Mouse (Mus musculus): Measurements from ENCODE around the gene Nek1. TPM values are rescaled to one million over a fixed set of nuclear protein-coding genes. Genes with fewer than 3 reads are reported as not detected.

The Nek1 gene
- total and polyA plus RNA-seq, 2 experiments from 2014 or later: 3.1 to 6.3 TPM

DNA sequence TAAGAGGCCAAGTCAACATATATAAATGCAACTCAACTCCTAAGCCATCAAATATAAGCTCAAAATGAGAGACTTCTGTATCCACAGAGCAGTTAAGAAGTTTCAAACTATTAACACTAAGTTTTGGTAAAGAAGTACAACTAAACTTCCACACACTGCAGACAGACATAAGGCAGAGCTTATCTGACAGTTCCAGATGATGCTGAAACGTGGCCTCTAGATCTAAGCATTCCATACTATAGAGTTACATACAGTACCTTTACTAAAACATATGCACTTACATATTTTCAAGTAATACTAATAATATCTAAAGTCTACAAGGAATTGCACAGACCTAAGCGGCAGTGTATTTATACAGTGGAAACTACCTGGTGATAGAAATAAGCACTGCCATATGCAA lies 18.2 kb upstream of the Nek1 start:
- H3K4me1 ChIP-seq (ENCODE audit: control insufficient read depth, insufficient read depth): peaks cover 10% of the 10 kb centered on the region
- DNase-seq (ENCODE audit: low spot score): no peak
- TF ChIP-seq EP300 (IDR thresholded peaks at IDR 0.05; ENCODE audit: low read depth) (no peak), CTCF (IDR thresholded peaks at IDR 0.05; ENCODE audit: low read depth) (no peak)
- H3K9ac ChIP-seq (replicated peaks; ENCODE audit: low read depth, low read length): no peak overlapping the region
- no peak for ATAC-seq (ENCODE audit: insufficient read depth, low read depth)
- no peaks in the 10 kb centered on the region for H3K9me3 ChIP-seq (replicated peaks; ENCODE audit: control insufficient read depth, low read length)
- 65% methylated on average over 2 of the region's 2 CpGs for WGBS
- no peak overlapping the region for H3K27ac ChIP-seq (ENCODE audit: low read depth)
- H3K4me2 ChIP-seq (ENCODE audit: low read depth, low read length): no peak overlapping the region
- no peak overlapping the region for H3K4me3 ChIP-seq (ENCODE audit: low read depth, low read length)
- H3K27me3 ChIP-seq (ENCODE audit: control insufficient read depth, insufficient read depth, low read length): no peaks in the 10 kb centered on the region
- H3K36me3 ChIP-seq (replicated peaks; ENCODE audit: control insufficient read depth, insufficient read depth, low read length): no peaks in the 10 kb centered on the region

DNA sequence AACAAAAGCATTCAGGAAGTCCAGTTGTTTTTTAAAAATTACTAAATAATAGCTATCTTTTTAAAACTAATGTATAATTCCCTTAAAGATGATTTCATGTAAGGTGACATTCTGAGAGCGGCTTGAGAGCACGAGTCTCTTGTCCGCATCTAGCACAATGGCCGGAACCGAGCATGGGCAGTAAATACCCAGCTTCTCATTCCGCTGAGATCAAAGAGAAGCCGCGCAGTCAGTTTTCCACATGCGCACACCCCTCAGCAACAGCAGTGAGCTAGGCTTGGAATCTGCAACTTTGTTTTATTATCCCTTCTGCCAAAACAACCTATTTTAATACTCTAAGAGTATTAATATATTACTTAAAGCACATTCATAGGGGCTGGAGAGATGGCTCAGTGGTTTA lies 16.2 kb upstream of the Nek1 start:
- Histone ChIP-seq H3K4me2 (ENCODE audit: low read depth, low read length) (no peak overlapping the region), H3K36me3 (replicated peaks; ENCODE audit: control insufficient read depth, insufficient read depth, low read length) (no peaks in the 10 kb centered on the region), H3K9ac (replicated peaks; ENCODE audit: low read depth, low read length) (no peak overlapping the region), H3K4me1 (ENCODE audit: control insufficient read depth, insufficient read depth) (peaks cover 13% of the 10 kb centered on the region), H3K27me3 (ENCODE audit: control insufficient read depth, insufficient read depth, low read length) (no peaks in the 10 kb centered on the region), H3K9me3 (replicated peaks; ENCODE audit: control insufficient read depth, low read length) (no peaks in the 10 kb centered on the region), H3K4me3 (ENCODE audit: low read depth, low read length) (no peak overlapping the region), H3K27ac (ENCODE audit: low read depth) (no peak overlapping the region)
- no peak for ATAC-seq (ENCODE audit: insufficient read depth, low read depth)
- WGBS: 87% methylated on average over 9 of the region's 9 CpGs
- DNase-seq (ENCODE audit: low spot score): no peak
- no peak for TF ChIP-seq CTCF (IDR thresholded peaks at IDR 0.05; ENCODE audit: low read depth)
- no peak for TF ChIP-seq EP300 (IDR thresholded peaks at IDR 0.05; ENCODE audit: low read depth)

DNA sequence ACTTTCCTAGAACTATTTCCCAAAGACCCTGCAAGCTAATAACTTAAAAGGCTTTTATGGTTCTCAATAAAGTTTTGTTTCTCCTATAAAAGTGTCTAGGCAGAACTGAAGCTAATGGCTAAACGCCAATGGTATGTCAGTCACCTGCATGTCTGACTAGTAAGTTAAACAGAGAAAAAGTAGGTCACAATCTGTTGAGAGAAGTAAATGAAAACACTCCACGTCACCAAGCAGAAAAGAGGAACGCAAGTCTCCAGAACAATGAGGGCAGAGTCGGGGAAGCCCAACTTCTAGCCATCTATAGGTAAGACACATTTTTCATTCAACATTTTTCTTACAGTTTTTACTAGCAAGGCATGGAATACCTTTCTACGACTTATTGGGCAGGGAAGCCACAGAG lies 14.5 kb upstream of the Nek1 start:
- H3K36me3 ChIP-seq (replicated peaks; ENCODE audit: control insufficient read depth, insufficient read depth, low read length): no peaks in the 10 kb centered on the region
- peaks cover 9% of the 10 kb centered on the region for H3K4me1 ChIP-seq (ENCODE audit: control insufficient read depth, insufficient read depth)
- ATAC-seq (ENCODE audit: insufficient read depth, low read depth) (no peak), DNase-seq (ENCODE audit: low spot score) (no peak)
- H3K9me3 ChIP-seq (replicated peaks; ENCODE audit: control insufficient read depth, low read length): no peaks in the 10 kb centered on the region
- H3K4me2 ChIP-seq (ENCODE audit: low read depth, low read length): no peak overlapping the region
- no peak overlapping the region for H3K9ac ChIP-seq (replicated peaks; ENCODE audit: low read depth, low read length)
- TF ChIP-seq EP300 (IDR thresholded peaks at IDR 0.05; ENCODE audit: low read depth) (no peak), CTCF (IDR thresholded peaks at IDR 0.05; ENCODE audit: low read depth) (no peak)
- 77% methylated on average over 5 of the region's 5 CpGs for WGBS
- H3K4me3 ChIP-seq (ENCODE audit: low read depth, low read length): no peak overlapping the region
- H3K27ac ChIP-seq (ENCODE audit: low read depth): no peak overlapping the region
- H3K27me3 ChIP-seq (ENCODE audit: control insufficient read depth, insufficient read depth, low read length): no peaks in the 10 kb centered on the region

DNA sequence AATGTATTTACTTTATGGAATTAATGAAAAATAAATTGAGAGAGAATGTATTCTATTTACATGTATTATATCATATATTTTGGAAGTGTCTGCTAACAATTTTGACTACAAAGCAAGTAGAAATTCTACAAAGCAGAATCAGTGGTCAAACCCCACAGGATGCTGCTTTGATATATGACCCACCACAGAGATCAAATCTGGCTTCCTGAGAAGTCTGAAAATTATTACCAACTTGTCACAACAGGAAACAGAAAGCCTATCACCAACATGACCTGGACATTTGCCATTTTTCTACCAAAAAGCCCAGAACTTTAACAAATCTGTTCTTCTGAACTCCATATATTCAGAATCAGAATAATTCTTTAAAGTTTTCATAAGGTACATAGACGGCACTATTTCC lies 11.6 kb upstream of the Nek1 start:
- H3K27me3 ChIP-seq (ENCODE audit: control insufficient read depth, insufficient read depth, low read length): no peaks in the 10 kb centered on the region
- H3K4me1 ChIP-seq (ENCODE audit: control insufficient read depth, insufficient read depth): peaks cover 9% of the 10 kb centered on the region
- DNase-seq (ENCODE audit: low spot score): no peak
- no peak for ATAC-seq (ENCODE audit: insufficient read depth, low read depth)
- peak overlapping the region; percentile 99 for H3K4me2 ChIP-seq (ENCODE audit: low read depth, low read length)
- TF ChIP-seq EP300 (IDR thresholded peaks at IDR 0.05; ENCODE audit: low read depth) (no peak), CTCF (IDR thresholded peaks at IDR 0.05; ENCODE audit: low read depth) (no peak)
- no peak overlapping the region for H3K27ac ChIP-seq (ENCODE audit: low read depth)
- peak overlapping the region; percentile 92 for H3K4me3 ChIP-seq (ENCODE audit: low read depth, low read length)
- H3K9ac ChIP-seq (replicated peaks; ENCODE audit: low read depth, low read length): no peak overlapping the region
- no peaks in the 10 kb centered on the region for H3K9me3 ChIP-seq (replicated peaks; ENCODE audit: control insufficient read depth, low read length)
- WGBS: 25% methylated on average over 1 of the region's 1 CpGs
- H3K36me3 ChIP-seq (replicated peaks; ENCODE audit: control insufficient read depth, insufficient read depth, low read length): no peaks in the 10 kb centered on the region

DNA sequence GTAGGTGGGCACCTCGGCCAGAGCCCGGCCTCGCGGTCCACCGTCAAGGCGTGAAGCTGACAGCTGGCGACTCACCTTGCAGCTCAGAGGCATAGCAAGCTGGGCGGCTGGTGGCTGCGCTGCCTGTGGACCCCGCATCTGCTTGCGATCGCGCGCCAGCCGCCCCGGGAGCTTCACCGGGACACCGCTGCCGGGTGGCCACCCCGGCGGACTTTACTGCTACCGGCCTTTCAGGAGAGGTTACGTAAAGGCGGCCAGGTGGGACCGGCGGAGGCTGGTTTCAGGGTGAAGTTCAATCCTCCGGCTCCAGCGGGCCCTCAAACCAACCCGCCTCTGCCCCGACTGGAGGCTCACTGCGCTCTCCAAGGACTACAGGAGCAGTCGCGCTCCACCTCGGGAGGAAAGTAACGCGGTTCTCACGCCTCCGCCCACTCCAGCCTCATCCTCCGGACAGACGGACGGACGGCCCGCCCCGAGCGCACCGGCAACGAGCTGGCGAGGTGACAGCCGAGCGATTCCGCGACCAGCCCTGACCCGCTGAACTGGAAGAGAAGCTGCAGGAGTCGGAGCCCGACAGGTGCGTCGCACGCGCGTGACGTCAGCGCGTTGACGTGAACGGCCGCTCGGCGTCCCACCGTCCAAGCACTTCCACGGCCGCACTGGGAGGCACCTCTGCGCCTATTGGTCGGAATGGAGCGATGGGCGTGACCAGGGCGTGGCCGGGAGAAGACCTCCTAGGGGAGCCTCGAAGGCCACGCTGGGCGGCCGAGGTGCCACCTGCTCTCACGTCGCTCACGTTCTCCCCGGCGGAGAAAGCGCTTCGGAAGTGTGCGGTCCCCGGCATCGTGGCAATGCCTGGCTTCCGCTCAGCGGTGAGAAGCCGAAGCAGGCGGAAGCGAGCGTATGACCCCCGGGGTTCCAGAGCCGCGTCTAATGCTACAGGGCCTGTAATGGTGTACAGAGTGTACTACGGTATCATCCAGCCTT lies 10.0 kb upstream of the Nek1 start, which contains the start of gene Clcn3:
Gene Clcn3 (minus strand): TSS at position 600 of the 987 bp plus-strand sequence.
- TF ChIP-seq EP300 (IDR thresholded peaks at IDR 0.05; ENCODE audit: low read depth) (no peak), CTCF (IDR thresholded peaks at IDR 0.05; ENCODE audit: low read depth) (no peak; the same call in 1 of the 2 replicates)

More for the DNA sequence above, 10.0 kb upstream of the Nek1 start, which contains the start of gene Clcn3:
- peak within 1 kb of the TSS; percentile 99 for H3K4me2 ChIP-seq (ENCODE audit: low read depth, low read length)
- peak within 1 kb of the TSS; percentile 86 for H3K9ac ChIP-seq (replicated peaks; ENCODE audit: low read depth, low read length)
- H3K36me3 ChIP-seq (replicated peaks; ENCODE audit: control insufficient read depth, insufficient read depth, low read length): no peaks in the 10 kb centered on the region
- H3K4me1 ChIP-seq (ENCODE audit: control insufficient read depth, insufficient read depth): peaks cover 9% of the 10 kb centered on the region
- peak; percentile 95 for DNase-seq (ENCODE audit: low spot score)
- under 1% methylated on average over 99 of the region's 101 CpGs for WGBS
- peak within 1 kb of the TSS; percentile 92 for H3K4me3 ChIP-seq (ENCODE audit: low read depth, low read length)
- no peaks in the 10 kb centered on the region for H3K9me3 ChIP-seq (replicated peaks; ENCODE audit: control insufficient read depth, low read length)
- ATAC-seq (ENCODE audit: insufficient read depth, low read depth): peak; percentile 100
- H3K27me3 ChIP-seq (ENCODE audit: control insufficient read depth, insufficient read depth, low read length): no peaks in the 10 kb centered on the region
- H3K27ac ChIP-seq (ENCODE audit: low read depth): peak within 1 kb of the TSS; percentile 91

All from heart, postnatal 0 days (tissue).